Mouse (Mus musculus): ENCODE data around the gene Fam205c.
"Not testable (repeated sequence)": the region's sequence is repeated elsewhere in the genome, so short reads cannot be mapped to it uniquely, and the experiment has no call there.

Gene Fam205c

DNA sequence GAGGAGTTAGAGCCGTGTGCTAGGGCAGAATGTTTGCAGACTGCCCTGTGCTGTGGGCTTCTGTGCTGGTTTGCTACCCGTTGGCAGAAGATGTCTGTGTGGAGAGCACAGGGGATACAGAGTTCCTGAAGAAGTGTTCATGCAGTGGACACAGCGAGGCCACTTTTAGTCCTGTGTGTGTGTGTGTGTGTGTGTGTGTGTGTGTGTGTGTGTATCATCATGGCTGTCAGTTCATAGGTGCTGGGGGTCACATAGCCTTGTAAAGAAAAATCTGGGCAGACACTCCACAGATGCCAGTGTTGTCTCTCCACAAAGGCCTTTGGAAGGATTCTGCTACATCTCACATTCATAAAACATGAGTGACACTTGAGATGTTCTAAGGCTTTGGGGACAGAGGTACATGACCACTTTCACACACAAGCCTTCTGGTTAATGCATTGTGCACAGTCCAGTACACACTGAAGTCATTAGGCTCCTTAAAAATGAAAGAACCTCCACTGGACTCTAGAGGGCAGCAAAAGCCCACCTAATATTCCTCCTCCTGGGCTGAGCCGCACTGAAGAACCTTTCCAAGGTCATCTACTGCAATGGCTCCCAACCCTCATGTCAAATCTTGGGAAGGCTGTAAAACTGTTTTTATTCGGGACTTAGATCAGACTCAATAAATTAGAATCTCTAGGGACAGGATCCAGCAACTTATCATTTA lies 2.7 kb upstream of the Fam205c start:
- DNase-seq (ENCODE audit: low read depth) = peak; percentile 73

DNA sequence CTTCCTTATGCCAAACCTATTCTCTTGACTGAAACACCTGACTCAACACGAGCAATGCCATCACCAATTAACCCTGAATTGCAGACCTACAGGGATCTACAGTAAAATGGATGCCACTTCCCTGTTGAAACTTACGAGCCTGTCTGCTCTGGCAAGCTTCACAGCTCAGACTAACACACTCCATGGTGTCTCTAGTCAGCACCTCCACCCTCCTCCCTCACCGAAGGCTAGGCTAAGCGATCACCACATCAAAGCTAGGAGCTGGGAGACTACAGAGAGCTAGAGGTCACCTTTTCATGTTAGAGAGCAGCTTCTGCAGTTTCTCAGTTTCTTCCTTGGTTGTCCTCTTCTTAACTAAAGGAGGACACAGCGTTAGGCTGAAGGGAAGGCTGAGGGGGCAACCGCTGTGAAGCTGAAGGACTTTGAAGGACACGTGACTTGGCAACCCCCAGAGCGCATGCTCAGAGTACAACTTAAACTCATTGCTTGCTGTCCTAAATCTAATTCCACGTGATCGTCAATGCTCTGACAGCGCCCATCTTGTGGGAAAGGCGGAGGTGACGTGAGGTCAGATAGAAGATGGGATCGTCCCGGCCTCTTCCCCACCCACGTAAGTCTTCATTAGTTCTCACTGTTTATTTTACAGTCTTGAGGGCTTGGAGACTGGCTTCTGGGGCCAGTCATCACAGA lies 1.1 kb downstream of the Fam205c start:
- no peak for DNase-seq (ENCODE audit: low read depth)

- DNase-seq (ENCODE audit: low read depth) = no peak
These were observed 1.9 kb downstream of the Fam205c start for GRCm38 (mm10) chr4:42872151-42872550.

DNA sequence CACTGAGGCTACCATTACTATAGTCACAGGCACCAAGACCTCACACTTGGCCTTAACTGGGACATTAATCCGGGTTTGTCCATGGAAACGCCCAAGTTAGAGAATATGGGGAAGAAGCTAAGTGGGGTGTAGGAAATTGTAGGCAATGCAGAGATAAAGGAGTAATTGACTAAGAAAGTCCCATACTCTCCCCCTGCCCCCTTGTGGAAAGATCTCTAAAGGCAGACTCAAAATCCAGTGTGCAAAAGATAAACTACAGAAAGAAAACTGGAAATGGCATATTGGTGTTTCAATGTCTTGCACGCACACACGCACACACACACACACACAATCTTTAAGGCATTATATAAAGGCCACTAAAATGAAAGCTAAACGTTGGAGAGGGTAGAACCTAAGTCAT lies 3.3 kb downstream of the Fam205c start:
- DNase-seq (ENCODE audit: low read depth) = no peak

DNA sequence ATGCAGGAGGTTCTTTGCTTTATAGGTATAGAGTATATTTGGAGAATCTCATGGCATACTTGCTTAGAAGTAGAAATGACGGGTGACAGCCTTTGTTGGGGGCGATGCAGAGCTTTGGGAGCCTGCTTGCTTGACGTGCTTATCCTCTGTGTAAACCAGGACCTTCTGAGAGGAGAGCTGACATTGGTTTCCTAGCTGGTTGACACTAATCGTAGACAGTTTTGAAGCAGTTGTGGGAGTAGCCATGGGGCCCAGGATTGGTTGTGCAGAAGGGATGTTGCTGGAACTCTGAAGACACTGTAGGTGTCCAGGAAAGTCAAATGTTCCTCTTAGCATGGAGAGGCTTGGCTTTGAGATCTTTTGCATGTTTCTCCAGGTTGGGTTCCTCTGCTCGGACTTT lies 5.8 kb downstream of the Fam205c start:
- no peak for DNase-seq (ENCODE audit: low read depth)

- DNase-seq (ENCODE audit: low read depth) = no peak
These were observed 6.6 kb downstream of the Fam205c start for GRCm38 (mm10) chr4:42867390-42867789.

GRCm38 (mm10) chr4:42863487-42863886 lies 10.5 kb downstream of the Fam205c start:
- DNase-seq (ENCODE audit: low read depth) = not testable (repeated sequence)

GRCm38 (mm10) chr4:42860483-42860882 lies 13.6 kb downstream of the Fam205c start:
- not testable (repeated sequence) for DNase-seq (ENCODE audit: low read depth)

GRCm38 (mm10) chr4:42856671-42857070 lies 17.4 kb downstream of the Fam205c start, which contains the start of gene Gm12394:
TSS of gene Gm12394 (minus strand) at chr4:42856771.
- not testable (repeated sequence) for DNase-seq (ENCODE audit: low read depth)

DNA sequence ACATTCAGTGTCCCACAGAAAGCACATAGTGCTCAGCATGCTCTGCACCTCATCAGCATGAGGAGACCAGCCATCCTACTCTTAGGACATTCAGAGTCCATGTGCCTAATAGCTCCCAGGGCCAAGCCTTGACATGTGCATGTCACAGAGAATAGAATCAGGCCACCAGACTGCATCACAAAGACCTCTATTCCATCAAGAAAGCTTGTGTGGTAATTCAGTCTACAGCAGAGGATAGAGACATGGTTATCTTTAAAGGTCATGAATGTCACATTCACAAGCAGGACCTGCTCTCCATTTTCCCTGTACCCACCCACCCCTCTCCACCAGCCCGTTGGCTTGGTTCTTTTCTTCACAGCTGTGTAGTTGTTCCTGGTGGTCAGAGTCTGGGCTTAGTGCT lies 20.2 kb downstream of the Fam205c start, which contains the start of gene Fam205a1:
Gene Fam205a1 (minus strand): TSS at position 101 of the 400 bp plus-strand sequence.
- DNase-seq (ENCODE audit: low read depth) = not testable (repeated sequence)
